Mouse (Mus musculus) embryonic fibroblast, embryonic 13.5 days (primary cell): ENCODE results near the gene Cog5. TPM values are rescaled to one million over a fixed set of nuclear protein-coding genes. Genes with fewer than 3 reads are reported as not detected.

Experiments
- H3K27ac ChIP-seq: 2 replicates; pipeline ENCODE4 v1.5.1; 2012; ENCODE audit warnings: low read length, control low read depth, inconsistent platforms; ENCODE audit not compliant: insufficient read depth
- H3K4me1 ChIP-seq: 2 replicates; pipeline ENCODE4 v1.6.1; 2011; ENCODE audit warnings: low read length; ENCODE audit not compliant: control insufficient read depth, insufficient read depth
- H3K4me3 ChIP-seq: 2 replicates; pipeline ENCODE4 v1.5.1; 2011; ENCODE audit warnings: mild to moderate bottlenecking, control low read depth, low read length; ENCODE audit not compliant: insufficient read depth
- CTCF ChIP-seq: IDR thresholded peaks from 2 replicates; pipeline ENCODE4 v1.5.1; 2011; ENCODE audit warnings: mild to moderate bottlenecking, control low read depth, low read length, moderate library complexity, borderline replicate concordance; ENCODE audit not compliant: insufficient read depth
- POLR2A ChIP-seq: IDR thresholded peaks from 2 replicates; pipeline ENCODE4 v1.6.1; 2011; ENCODE audit warnings: low read depth, mild to moderate bottlenecking, control low read depth, low read length, moderate library complexity
- polyA plus RNA-seq: library from polyadenylated mRNA; stranded (reverse); fragments of >200 nt; gene quantifications from 2 replicates; pipeline ENCODE4 v1.2.4, GENCODE M21; 2011; ENCODE audit warnings: low read depth; ENCODE audit not compliant: missing spikeins, insufficient read length

Gene Cog5
- polyA plus RNA-seq, 1 experiment, result 48.3 TPM

GRCm38 (mm10) chr12:31725511-31726275, 71.0 kb downstream of the Cog5 start:
- TF ChIP-seq CTCF, result no peak
- TF ChIP-seq POLR2A, result no peak
- Histone ChIP-seq H3K4me1 (no peaks in the 10 kb centered on the region), H3K4me3 (no peak overlapping the region), H3K27ac (no peak overlapping the region)

GRCm38 (mm10) chr12:31726707-31727106, 72.0 kb downstream of the Cog5 start:
- no peak overlapping the region for H3K4me3 ChIP-seq
- H3K27ac ChIP-seq, result no peak overlapping the region
- TF ChIP-seq POLR2A, result no peak
- no peaks in the 10 kb centered on the region for H3K4me1 ChIP-seq

GRCm38 (mm10) chr12:31730126-31730525, 75.5 kb downstream of the Cog5 start:
- no peak overlapping the region for H3K27ac ChIP-seq
- TF ChIP-seq CTCF, result no peak
- no peak overlapping the region for H3K4me3 ChIP-seq
- peaks cover 2% of the 10 kb centered on the region; the same call in 1 of the 2 replicates for H3K4me1 ChIP-seq

DNA sequence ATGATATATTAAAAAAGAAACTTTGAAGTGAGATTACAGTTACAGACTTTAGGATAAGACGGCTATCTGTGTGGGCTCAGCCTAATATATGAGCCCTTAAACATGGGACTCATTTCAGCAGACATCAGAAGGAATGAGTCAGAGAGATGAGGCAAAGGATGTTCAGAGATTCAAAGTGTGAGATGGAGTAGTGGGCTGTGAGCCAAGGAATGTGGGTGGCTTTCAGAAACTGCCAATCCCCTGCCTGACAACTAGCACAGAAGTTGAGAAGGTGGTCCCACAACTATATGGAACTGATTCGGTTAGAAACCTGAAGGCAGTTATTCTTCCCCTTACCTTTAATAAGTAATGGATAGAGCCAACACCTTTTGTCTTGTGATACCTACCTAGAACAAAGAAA, 79.9 kb downstream of the Cog5 start:
- Histone ChIP-seq H3K4me3 (no peak overlapping the region), H3K4me1 (peaks cover 2% of the 10 kb centered on the region; the same call in 1 of the 2 replicates), H3K27ac (no peak overlapping the region)
- TF ChIP-seq POLR2A, result no peak
- no peak for TF ChIP-seq CTCF

GRCm38 (mm10) chr12:31747301-31747700, 92.6 kb downstream of the Cog5 start:
- Histone ChIP-seq H3K27ac (no peak overlapping the region), H3K4me3 (no peak overlapping the region), H3K4me1 (no peaks in the 10 kb centered on the region)
- TF ChIP-seq POLR2A (no peak), CTCF (no peak)

- no peaks in the 10 kb centered on the region for H3K4me1 ChIP-seq
- TF ChIP-seq POLR2A (no peak), CTCF (no peak)
- no peak overlapping the region for H3K4me3 ChIP-seq
- no peak overlapping the region for H3K27ac ChIP-seq
Observed at GRCm38 (mm10) chr12:31749846-31750245, 95.2 kb downstream of the Cog5 start.

DNA sequence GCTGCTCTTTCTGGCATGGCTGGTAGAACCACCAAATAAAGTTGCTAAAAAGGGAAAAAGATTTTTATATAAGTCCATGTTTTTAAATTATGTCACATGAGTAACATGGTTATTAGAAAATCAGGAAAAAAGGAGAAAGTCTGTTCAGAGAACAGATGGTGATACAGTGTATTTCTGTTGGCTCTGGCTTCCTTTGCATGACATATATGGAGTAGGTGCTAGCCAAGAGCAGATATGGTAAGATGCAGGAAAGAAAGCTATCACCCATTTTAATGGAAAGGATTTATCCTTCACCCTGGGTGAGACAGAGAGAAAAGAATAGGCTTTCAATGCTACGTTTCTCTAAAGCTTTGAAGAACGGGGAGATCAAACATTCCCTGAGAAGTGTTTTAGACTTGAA, 99.8 kb downstream of the Cog5 start:
- Histone ChIP-seq H3K4me3 (no peak overlapping the region), H3K27ac (no peak overlapping the region), H3K4me1 (no peaks in the 10 kb centered on the region)
- no peak for TF ChIP-seq POLR2A
- no peak for TF ChIP-seq CTCF

DNA sequence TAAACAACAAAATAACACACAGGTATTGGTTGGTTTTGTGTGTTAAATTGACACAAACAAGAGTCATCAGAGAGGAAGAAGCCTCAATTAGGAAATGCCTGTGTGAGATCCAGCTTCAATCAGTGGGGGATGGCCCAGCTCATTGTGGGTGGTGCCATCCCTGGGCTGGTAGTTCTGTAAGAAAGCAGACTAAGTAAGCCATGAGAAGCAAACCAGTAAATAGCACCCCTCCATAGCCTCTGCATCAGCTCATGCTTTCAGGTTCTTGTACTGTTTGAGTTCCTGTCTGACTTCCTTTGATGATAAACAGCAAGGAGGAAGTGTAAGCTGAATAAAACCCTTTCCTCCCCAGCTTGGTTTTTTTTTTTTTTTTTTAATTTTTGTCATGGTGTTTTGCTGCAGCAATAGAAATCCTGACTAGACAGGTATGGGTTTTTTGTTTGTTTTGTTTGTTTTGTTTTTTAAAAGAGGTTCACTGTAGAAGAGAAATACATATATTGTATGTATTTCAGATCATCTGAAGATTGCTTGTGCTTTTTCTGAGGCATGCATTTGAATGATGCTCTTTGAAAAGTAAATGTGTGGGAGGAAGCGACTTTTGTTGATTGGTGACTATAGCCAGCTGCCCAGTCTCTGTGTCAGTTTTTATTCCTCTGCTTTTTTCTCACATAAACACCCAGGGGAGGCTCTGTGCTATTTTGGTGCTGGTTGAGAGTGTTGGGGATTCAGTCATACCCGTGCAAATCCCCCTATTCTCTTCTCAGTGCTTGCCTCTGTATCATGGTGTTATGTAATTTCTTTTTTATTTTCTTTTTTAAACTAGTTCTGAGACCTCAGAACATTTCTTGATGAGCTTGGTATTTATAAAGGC, 101.5 kb downstream of the Cog5 start:
- H3K4me1 ChIP-seq, result no peaks in the 10 kb centered on the region
- H3K27ac ChIP-seq, result no peak overlapping the region
- no peak overlapping the region for H3K4me3 ChIP-seq
- TF ChIP-seq POLR2A (no peak), CTCF (no peak)

DNA sequence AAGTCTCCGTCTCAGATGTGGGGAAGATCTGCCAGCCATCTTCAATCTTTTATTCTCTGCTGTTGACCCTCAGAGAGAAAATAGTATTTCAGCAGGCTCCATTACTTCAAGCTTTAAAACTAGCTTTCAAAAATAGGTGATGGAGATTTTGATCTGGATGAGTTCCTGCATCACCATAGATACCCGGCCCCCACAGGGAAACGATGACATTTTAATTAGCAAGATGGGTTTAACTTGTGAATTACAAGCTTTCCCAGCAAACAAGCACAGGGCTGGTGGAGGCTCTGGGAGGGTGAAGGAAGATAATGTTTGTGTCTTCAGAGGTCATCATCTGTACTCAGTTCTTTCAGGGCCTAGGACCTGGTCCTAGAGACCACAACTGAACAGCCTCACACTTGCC, 118.9 kb downstream of the Cog5 start:
- Histone ChIP-seq H3K4me3 (no peak overlapping the region), H3K4me1 (no peaks in the 10 kb centered on the region), H3K27ac (no peak overlapping the region)
- no peak for TF ChIP-seq POLR2A
- TF ChIP-seq CTCF, result no peak

- H3K27ac ChIP-seq, result no peak overlapping the region
- TF ChIP-seq POLR2A (no peak), CTCF (no peak)
- no peaks in the 10 kb centered on the region for H3K4me1 ChIP-seq
- no peak overlapping the region for H3K4me3 ChIP-seq
Observed at GRCm38 (mm10) chr12:31784291-31784690, 129.6 kb downstream of the Cog5 start.
